8 mouse cellular contexts compared by ENCODE assay signal in the genomic region with DNA sequence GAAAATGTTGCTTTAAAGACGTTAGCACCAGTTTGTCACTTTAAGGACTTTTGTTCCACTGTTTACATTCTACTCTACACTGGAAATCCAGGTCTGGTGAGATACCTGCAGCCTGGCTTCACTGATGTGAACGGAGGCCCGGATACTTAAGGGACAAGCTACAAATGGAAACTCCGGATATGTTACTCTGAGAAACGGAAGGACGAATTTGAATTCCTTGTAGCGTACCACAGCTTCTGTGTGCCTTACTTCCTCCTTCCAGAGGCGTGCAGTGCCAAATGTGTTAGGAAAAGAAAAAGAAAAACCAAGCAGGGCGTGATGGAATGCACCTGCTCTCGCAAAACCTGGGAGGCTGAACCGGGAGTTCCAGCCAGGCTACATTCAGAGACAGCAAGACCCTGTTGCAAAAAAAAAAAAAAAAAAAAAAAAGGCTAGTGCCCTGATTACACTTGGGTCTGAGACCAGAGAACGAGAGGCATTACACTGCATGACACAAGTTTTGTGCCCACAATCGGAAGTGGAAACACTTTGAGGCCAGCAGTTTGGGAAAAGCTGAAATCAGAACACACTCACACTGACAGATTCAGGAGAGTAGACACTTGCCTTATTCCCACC. TPM values are rescaled to one million over a fixed set of nuclear protein-coding genes. Genes with fewer than 3 reads are reported as not detected.
DNase-seq lines count a peak whose midpoint lies in the region; ATAC-seq and TF ChIP-seq lines count a peak whose summit lies in the region.

No protein-coding gene starts in this region.

- WGBS in hindbrain, embryonic 15.5 days = 21% methylated on average over 13 of the region's 13 CpGs
- WGBS in liver, embryonic 14.5 days (ENCODE audit: insufficient replicate concordance) = 6% methylated on average over 13 of the region's 13 CpGs
- 17% methylated on average over 13 of the region's 13 CpGs for WGBS in neural tube, embryonic 12.5 days

- no peaks in the 10 kb centered on the region for H3K36me3 ChIP-seq in hindbrain, embryonic 15.5 days
- H3K36me3 ChIP-seq in liver, embryonic 14.5 days (replicated peaks; ENCODE audit: control insufficient read depth, insufficient read depth, low read depth) = no peaks in the 10 kb centered on the region
- no peaks in the 10 kb centered on the region for H3K36me3 ChIP-seq in neural tube, embryonic 12.5 days

- peaks cover 5% of the 10 kb centered on the region; the same call in 1 of the 2 replicates for H3K27me3 ChIP-seq in hindbrain, embryonic 15.5 days
- no peaks in the 10 kb centered on the region for H3K27me3 ChIP-seq in liver, embryonic 14.5 days (ENCODE audit: control insufficient read depth, insufficient read depth, low read length)
- H3K27me3 ChIP-seq in neural tube, embryonic 12.5 days (replicated peaks) = peaks cover 14% of the 10 kb centered on the region; the same call in 1 of the 2 replicates

- no peak for TF ChIP-seq CTCF in liver, embryonic 14.5 days (IDR thresholded peaks at IDR 0.05; ENCODE audit: low read depth)

- peak; percentile 53 for ATAC-seq in CD4-positive, CD25-positive, alpha-beta regulatory T cell, adult 4 months
- ATAC-seq in erythroblast, adult 5-6 weeks (replicated peaks; ENCODE audit: low FRiP score, poor library complexity, severe bottlenecking) = peak; percentile 44
- ATAC-seq in hindbrain, embryonic 15.5 days (ENCODE audit: low FRiP score, low read depth) = peak; percentile 24; the same call in 1 of the 2 replicates
- ATAC-seq in liver, embryonic 14.5 days (ENCODE audit: insufficient read depth) = peak; percentile 32; the same call in 1 of the 2 replicates
- peak; percentile 38; the same call in 1 of the 2 replicates for ATAC-seq in neural tube, embryonic 12.5 days (ENCODE audit: low FRiP score, low read depth)

- H3K4me1 ChIP-seq in hindbrain, embryonic 15.5 days (replicated peaks) = peaks cover 5% of the 10 kb centered on the region
- peaks cover 3 to 13% of the 10 kb centered on the region in 2 experiments; a peak in 3 of 4 replicates for H3K4me1 ChIP-seq in liver, embryonic 14.5 days (replicated peaks; ENCODE audit: control insufficient read depth in 2 of 2, insufficient read depth in 2 of 2, low read length in 1 of 2)
- H3K4me1 ChIP-seq in neural tube, embryonic 12.5 days = peaks cover 2% of the 10 kb centered on the region; the same call in 1 of the 2 replicates

- no peaks in the 10 kb centered on the region for H3K9me3 ChIP-seq in hindbrain, embryonic 15.5 days
- H3K9me3 ChIP-seq in liver, embryonic 14.5 days (ENCODE audit: control insufficient read depth, low read length) = no peaks in the 10 kb centered on the region
- H3K9me3 ChIP-seq in neural tube, embryonic 12.5 days = no peaks in the 10 kb centered on the region

- peak overlapping the region; percentile 70; the same call in 1 of the 2 replicates for H3K9ac ChIP-seq in hindbrain, embryonic 15.5 days
- H3K9ac ChIP-seq in liver, embryonic 14.5 days (replicated peaks) = peak overlapping the region; percentile 69
- H3K9ac ChIP-seq in neural tube, embryonic 12.5 days = peak overlapping the region; percentile 22; the same call in 1 of the 2 replicates

- no peak overlapping the region for H3K27ac ChIP-seq in hindbrain, embryonic 15.5 days (replicated peaks)
- peak overlapping the region; percentile 22 for H3K27ac ChIP-seq in liver, embryonic 14.5 days
- H3K27ac ChIP-seq in neural tube, embryonic 12.5 days = no peak overlapping the region

- H3K4me3 ChIP-seq in hindbrain, embryonic 15.5 days = peak overlapping the region; percentile 66
- H3K4me3 ChIP-seq in liver, embryonic 14.5 days (ENCODE audit: insufficient read depth in 1 of 2, low read depth in 2 of 2, low read length in 2 of 2) = peak overlapping the region; percentile 65 to 74
- H3K4me3 ChIP-seq in neural tube, embryonic 12.5 days = peak overlapping the region; percentile 64

- H3K4me2 ChIP-seq in hindbrain, embryonic 15.5 days = peak overlapping the region; percentile 82
- H3K4me2 ChIP-seq in liver, embryonic 14.5 days (ENCODE audit: low read depth) = peak overlapping the region; percentile 91
- peak overlapping the region; percentile 77 for H3K4me2 ChIP-seq in neural tube, embryonic 12.5 days (replicated peaks)

- no peak for TF ChIP-seq EP300 in liver, embryonic 14.5 days (IDR thresholded peaks at IDR 0.05; ENCODE audit: low read depth)

- peak; percentile 11 for DNase-seq in cerebellum, adult 9-11 months
- DNase-seq in cerebellum, postnatal 10 days = no peak
- no peak for DNase-seq in liver, embryonic 14.5 days (ENCODE audit: low read depth in 3 of 3, low spot score in 3 of 3)
- no peak for DNase-seq in spleen, adult 12 weeks (ENCODE audit: low spot score)

RNA-seq across cellular contexts. Expression of gene Cryl1, which starts 0.6 kb away (rescaled TPM):
- 10 to 100 TPM; 19.0 to 33.0 TPM for polyA plus RNA-seq in CD4-positive, CD25-positive, alpha-beta regulatory T cell, adult 4 months (2017; shearing (Covaris generic))
- 2.9 and 4.0 TPM in 2 replicates for total RNA-seq in erythroblast, adult 5-6 weeks (2015; ENCODE audit: low replicate concordance)
- 3.3 and 7.3 TPM in 2 replicates for total RNA-seq in erythroblast, adult 5-6 weeks (2017; ENCODE audit: low replicate concordance)
- polyA plus RNA-seq in hindbrain, embryonic 15.5 days (2015; fragmentation: Nextera tagmentation; extraction: Ambion mirVana) = 11.8 and 12.8 TPM in 2 replicates
- polyA plus RNA-seq in liver, embryonic 14.5 days (2012; rRNA removed) = 5.9 and 7.4 TPM in 2 replicates
- polyA plus RNA-seq in liver, embryonic 14.5 days (2014; fragmentation: Nextera tagmentation; extraction: Ambion mirVana) = 6.0 and 8.3 TPM in 2 replicates
- polyA plus RNA-seq in neural tube, embryonic 12.5 days (2016; fragmentation: Nextera tagmentation; extraction: Ambion mirVana) = 8.1 and 9.4 TPM in 2 replicates

RNA-seq across cellular contexts. Expression of gene Ift88, which starts 24.9 kb away (rescaled TPM):
- polyA plus RNA-seq in CD4-positive, CD25-positive, alpha-beta regulatory T cell, adult 4 months (2017; shearing (Covaris generic)) = 1 to 10 TPM; 3.1 to 7.1 TPM
- 0.58 and 2.7 TPM in 2 replicates for total RNA-seq in erythroblast, adult 5-6 weeks (2015; ENCODE audit: low replicate concordance)
- 2.9 TPM in 1 of 2 replicates, not detected in the other for total RNA-seq in erythroblast, adult 5-6 weeks (2017; ENCODE audit: low replicate concordance)
- polyA plus RNA-seq in hindbrain, embryonic 15.5 days (2015; fragmentation: Nextera tagmentation; extraction: Ambion mirVana) = 17.0 and 18.8 TPM in 2 replicates
- 1.1 and 1.6 TPM in 2 replicates for polyA plus RNA-seq in liver, embryonic 14.5 days (2012; rRNA removed)
- polyA plus RNA-seq in liver, embryonic 14.5 days (2014; fragmentation: Nextera tagmentation; extraction: Ambion mirVana) = 1.6 and 1.8 TPM in 2 replicates
- polyA plus RNA-seq in neural tube, embryonic 12.5 days (2016; fragmentation: Nextera tagmentation; extraction: Ambion mirVana) = 14.7 and 16.1 TPM in 2 replicates
